Mouse (Mus musculus): ENCODE data around the gene Ndst2.

The Ndst2 gene

DNA sequence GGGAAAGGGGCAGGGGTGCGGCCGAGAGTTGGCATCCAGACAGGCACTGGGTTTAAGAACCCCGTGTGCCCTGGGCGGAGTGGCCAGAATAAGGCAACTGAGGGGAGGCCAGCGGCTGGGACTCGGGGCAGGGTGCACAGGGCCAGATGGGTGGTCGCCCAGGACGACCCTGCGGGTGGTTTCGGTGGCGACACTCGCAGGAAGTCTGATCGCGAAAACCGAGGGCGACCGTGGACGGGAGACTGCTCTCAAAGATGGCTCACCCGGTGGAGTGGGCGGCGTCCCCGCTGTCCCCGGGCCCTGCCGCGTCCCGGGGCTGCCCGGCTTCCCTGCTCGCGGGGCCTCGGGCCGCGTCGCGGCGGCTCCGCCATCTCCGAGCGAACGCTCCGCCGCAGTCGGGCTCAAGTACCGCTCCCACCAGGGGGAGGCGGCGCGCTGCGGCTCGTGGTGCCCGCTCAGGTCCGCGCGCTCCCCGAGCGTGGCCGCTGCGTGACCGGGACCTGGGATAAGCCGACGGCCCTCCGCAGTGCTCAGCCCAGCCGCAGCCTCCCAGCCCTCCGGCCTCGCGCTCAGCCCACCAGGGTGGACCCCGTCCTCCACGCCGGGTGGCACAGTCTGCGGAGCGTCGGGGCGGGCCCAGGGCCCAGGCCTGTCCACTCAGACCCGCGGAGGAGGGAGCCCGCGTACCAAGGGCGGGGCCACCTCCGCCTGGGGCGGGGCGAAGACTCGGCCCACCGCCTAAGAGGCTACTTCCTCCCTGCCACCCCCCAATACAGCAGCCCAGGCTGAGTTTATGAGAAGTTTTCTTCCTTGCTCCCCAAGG is at the start of gene Ndst2:
Ndst2 (minus strand) TSS at position 611 of the 823 bp plus-strand sequence.
- peak; percentile 74 to 84 for DNase-seq (ENCODE audit: low spot score in 2 of 2)

DNA sequence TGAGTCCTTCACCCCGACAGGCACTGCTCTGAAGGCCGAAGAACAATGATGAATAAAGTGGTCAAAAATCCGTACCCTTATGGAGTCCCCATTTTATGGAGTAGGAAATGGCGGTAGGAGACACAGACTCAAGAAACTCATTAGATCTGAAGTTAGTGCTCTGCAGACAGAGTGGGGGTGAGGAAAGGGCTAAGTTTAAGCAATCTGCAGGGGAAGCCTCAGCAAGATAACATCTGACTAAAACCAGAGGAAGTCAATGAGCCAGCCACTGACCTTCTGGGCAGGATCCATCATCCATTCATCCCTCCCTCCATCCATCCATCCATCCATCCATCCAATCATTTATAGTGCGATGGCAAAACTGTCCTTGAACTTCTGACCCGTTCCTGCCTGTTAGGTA is 49.2 kb upstream of the Ndst2 start:
- no peak for DNase-seq (ENCODE audit: low spot score in 2 of 2)

DNA sequence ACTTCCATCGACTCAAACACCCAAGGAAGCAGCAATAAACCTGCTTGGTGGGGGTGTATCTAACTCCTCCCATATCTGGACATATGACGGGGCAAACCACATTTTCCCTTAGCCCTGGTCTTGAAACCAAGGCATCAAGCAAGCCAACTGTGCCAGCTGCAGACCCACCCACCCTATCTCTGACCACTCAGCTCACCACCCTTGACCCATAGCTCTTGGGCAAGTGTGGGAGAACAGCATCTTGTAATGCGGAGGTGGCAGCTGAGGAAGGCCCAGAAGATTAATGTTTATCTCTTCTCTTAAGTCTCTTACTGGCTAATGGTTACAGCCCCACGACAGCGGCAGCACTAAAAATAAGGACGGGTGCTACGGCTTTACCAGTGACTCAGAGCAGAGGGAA is 48.5 kb upstream of the Ndst2 start:
- no peak for DNase-seq (ENCODE audit: low spot score in 2 of 2)

DNA sequence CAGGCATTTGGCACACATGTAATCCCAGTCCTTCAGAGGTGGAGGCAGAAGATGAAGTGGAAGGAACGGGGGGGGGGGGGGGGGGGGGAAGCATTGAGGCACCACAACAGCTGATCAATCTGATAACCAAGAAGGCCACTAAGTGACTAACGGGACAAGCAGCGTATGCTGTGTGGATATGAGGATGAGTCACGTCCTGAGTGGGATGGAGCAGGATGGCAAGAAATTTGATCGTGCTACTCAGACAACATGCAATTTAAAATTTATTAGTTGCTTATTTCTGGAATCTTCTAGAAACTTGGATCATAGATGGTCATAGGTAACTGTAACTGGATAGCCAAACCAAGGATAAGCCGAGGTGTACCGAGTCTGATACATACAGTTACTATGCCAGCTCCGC is 45.9 kb upstream of the Ndst2 start:
- DNase-seq (ENCODE audit: low spot score in 2 of 2), result no peak

DNA sequence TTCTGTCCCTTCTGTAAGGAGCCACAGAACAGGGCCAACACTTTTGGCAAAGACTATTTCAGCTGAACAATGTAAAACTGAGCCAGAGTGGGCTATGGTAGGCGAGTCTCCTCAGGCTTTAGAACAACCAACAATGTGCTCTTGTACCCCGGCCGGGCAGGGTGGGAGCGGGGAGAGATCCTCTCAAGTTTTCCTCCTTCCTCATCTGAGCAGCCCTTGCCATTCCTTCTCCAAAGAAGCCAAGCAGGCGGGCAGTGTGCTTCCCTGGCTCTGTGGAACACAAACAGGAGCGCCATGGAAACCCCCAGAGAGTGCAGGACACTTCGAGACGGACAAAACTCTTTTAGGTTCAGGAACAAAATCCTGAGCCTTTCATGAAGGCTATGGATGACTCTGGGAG is 44.1 kb upstream of the Ndst2 start:
- peak in 1 of 2 experiments; percentile 74 for DNase-seq (ENCODE audit: low spot score in 2 of 2)

DNA sequence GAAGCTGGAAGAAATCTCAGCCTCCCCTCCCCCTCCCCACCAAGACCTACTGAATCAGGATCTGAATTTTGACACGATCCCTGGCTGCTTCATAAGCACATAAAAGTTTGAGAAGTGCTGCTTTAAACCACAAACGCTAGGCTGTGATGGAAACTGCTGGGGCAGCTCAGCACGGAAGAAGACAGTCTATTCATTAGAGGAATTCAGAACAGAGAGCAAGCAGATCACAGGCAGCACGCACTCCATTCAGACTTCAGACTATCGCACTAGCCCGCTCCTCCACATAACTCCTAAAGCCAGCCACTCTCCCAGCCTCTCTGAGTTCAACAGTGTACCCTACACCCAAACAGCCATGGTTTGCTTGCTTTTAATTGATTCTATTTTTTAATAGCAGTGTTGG is 41.3 kb upstream of the Ndst2 start:
- DNase-seq (ENCODE audit: low spot score in 2 of 2), result no peak

DNA sequence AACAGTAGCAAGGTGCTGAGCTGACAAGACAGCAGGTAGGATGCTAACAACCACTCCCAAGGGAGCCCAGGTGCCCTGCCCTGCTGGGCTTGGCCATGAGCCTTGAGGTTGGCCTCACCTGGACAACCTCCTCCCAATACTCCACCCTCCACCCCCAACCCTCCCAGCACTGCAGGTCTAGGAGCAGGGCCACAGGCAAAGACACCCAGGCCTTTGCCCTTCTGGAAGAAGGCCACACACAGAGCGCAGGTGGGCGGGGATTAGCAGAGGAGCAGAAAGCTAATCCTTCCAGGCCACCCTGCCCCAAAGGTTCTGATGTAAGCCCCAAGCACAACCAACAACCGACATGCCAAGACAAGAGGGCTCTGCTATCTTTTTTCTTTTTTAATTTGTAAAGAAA is 39.0 kb upstream of the Ndst2 start:
- DNase-seq (ENCODE audit: low spot score in 2 of 2), result no peak

DNA sequence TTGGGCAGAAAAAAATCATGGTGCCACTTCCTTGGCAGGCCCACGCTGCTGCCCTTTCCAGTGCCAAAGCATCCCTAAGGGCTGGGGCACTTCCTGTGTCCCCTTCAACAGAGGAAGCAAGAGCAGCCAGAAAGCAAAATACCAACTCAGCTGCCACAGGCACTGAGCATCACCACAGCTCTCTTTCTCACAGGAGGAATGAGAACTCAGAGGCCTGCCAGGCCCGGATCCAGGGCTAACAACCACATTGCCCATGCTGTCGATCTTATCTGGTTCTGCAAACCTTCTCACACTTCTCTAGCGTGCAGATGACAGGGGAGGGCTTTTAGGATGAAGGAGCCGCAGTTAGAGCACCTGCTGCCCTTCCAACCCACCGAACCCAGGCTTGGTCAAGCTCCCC is 38.4 kb upstream of the Ndst2 start:
- no peak for DNase-seq (ENCODE audit: low spot score in 2 of 2)

DNA sequence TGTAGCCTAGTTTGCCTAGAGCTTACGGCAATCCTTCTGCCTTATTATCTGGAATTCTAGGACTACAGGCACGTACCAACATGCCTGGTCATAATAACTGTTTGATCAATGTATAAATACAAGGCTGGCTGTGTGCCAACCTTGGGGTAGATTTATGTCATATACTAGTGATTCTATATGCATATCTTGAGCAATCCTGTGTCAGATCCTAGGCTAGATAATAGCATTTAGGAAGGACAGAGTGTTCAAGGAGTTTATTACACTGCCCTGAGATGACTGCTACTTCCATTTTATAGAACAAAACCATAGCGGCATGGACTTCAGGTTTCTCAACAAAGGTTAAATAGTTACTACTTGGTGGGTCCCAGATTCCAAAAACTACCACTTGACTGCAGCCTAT is 37.6 kb upstream of the Ndst2 start:
- no peak for DNase-seq (ENCODE audit: low spot score in 2 of 2)

DNA sequence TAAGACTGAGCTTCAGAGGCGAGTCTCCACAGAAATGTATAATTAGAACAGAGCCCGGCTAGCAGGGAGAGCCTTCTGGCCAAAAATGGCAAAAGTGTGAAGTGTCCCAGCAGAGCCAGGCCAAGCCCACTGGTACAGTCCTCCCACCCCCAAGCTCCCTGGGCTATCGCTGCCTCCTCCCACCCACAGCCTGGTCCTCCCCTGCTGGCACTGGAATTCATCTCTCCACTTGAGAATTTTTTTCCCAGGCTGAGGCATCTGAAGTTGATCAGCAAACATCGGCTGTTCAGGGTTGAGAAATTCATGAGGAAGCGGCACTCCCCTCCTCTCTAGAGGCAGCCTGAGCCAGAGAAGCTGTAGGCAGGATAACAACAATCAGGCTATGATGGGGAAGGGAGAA is 34.2 kb upstream of the Ndst2 start:
- DNase-seq (ENCODE audit: low spot score in 2 of 2), result no peak

DNA sequence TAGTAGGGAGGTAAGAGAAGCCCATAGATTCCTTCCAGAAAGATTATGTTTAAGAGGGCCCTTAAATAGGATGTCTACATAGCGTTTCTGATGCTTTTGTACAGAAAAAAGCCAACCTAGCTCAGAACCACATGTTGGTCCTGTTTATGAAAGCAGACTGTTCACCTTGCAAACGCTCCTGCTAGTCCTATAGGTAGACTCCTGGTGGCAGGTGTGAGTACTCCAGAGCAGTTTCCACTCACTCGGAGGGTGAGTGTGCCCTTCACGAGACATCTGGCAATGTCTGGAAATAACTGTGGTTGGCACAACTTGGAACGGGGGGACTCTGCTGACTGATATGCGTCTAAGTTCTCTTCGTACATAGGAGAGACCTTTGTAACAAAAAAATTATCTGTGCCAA is 33.6 kb upstream of the Ndst2 start:
- no peak for DNase-seq (ENCODE audit: low spot score in 2 of 2)

DNA sequence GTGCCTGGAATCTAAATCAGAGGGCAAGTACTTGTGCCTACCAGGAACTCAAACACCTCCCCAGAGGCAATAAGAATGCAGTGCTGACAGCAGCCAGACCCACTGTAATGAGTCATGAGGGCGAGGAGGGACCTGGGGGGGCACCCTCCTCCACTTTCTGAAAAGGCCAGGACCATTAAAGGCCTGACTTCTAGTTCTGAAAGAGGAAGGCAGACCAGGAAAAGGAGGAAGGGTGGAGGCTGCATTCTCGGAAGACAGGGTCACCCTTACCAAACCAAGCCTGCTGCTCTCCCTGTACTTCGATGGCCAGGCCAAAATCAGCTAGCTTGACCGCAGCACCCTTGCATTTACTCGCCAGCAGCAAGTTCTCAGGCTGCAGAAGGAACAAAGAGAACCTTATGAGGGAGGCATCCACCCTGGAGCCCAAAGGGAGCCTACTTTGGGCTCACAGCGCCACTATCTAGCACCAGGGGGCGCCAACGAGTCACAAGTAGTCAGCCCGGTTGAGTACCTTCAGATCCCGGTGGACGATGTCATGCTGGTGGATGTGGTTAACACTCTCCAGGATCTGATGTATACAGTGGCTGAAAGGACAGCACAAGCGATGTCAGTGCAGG is 31.4 kb upstream of the Ndst2 start:
- DNase-seq (ENCODE audit: low spot score in 2 of 2), result peak; percentile 68 to 81

DNA sequence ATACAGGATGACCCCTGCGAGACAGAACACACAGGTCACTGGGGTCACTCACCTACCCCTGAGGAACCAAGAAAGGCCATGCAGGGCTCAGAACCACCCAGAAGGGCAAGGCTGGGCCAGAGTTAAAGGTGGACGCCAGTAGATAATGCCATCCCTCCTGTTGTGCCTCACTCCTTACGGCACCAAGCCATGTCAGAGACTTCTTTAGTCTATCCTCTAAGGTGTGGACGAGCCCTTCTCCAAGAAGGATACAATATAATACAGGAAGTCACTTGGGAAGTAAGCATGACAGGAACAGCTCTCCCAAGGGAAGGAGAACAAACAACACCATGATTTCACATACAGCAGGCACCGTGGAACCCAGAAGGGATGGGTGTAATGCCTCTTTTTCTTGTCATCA is 30.6 kb upstream of the Ndst2 start:
- no peak for DNase-seq (ENCODE audit: low spot score in 2 of 2)

DNA sequence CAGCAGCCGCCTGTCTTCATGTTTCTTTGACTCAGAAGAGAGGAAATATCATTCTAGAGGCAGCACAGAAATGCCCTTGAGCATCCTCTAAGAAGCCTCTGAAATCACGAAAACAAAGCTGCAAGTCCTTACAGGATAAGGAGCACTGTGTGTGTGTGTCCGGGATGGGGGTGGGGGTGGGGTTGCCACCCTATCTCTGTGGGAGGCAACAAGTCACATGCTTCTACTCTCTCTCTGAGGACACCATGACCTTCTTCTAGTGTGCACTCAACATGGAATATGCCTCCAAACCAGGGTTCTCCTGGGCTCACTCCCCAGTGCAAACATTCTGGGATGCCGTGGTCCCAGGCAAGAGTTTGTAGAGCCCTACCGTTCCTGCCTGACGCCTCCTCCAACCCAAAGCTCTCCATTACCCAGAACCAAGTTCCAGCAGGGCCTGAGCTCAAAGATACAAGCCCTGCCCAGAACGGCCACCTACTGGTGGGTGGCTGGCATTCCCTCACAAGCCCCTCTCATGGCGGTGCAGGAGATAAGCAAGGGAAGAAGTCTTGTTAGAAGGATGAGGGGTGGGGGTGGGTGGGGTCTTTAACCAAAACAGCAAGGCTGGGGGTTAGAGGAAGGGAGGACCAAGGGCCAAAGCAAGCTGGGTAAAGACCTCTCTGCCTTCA is 24.5 kb upstream of the Ndst2 start:
- no peak for DNase-seq (ENCODE audit: low spot score in 2 of 2)

DNA sequence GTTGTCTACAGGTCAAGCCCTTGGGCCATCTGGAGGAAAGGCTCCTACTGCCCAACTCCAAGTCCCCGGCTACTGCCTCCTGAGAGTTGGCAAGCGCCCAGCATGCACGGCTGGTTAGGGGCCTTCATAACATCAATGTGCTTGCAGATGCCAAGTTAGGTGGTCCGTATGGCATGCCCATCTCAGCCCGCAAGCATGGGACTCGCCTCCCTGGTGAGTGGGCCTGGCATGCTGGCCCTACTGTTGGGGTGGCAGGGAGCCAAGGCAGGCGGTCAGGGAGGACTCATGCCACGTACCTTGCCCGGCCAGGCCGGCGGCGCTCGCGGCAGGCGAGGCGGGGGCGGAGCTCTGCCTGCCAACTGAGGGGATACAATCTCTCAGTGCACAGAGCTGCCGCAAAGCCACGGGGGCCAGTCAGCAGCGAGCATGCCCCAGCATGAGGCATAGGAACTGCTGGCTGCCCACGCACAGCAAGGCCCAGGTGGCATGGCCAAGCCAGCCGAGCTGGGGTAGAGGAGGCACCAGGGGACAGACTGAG is 23.1 kb upstream of the Ndst2 start:
- no peak for DNase-seq (ENCODE audit: low spot score in 2 of 2)

DNA sequence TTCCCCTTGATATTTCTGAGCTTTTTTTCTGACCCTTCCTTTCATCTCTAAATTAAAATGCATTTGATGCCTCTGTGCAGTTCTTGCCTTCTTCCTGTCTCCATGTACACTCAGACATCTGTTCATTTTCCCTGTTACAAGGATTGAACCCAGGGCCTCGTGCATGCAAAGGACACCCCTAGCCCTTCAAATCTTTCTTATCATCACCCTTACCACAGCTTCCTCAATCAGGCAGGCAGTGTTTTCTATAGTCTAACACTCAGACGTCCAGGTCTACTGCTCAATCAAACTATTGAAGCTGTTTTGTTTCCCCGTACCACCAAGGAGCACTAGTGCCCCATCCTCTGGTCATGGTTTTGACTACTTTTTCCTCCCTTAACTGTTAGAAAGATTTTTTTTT is 19.4 kb upstream of the Ndst2 start:
- no peak for DNase-seq (ENCODE audit: low spot score in 2 of 2)

DNA sequence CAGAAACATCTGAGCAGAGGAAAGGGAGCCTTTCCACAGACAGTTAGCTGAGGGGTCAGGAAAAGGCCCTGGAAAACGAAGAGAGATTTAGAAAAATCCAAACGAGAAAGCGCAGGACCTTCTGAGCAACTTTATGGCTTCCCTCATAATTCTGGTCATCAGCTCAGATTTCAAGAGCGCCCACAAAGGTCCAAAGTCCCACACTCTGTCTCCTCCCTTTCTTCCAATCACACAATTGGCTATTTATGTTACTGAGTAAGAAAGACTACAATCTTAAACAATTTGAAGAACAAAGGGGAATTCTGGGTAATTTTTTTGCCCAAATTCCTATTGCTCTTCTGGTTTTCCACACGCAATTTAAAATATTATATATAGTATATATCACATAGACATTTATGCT is 16.1 kb upstream of the Ndst2 start:
- DNase-seq (ENCODE audit: low spot score in 2 of 2), result no peak

DNA sequence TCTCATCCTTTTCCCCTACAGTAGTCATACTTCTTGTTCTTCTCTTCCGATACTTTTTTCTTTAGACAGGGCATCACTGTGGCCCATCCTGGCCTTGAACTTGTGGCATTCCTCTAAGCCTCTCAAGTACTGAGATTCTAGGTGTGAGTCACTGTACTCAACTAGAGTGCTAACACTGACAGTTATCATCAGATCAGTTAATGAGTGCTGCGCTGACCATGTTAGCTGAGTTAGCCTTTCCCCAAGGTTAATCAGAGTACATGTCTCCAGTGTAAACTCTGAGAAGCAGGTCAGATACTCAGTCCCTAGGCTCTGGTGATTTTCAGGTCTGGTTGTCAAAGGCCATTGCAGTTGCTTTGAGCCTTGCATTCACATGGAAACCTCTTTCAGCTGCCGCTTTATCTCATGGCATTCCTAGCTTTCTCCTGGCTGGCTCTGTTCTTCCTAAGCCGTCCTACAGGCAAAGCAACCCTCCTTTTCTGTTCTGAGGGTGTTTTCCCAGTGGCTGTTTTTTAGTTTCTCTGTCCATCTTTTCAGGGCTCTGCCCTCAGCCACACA is 15.2 kb upstream of the Ndst2 start:
- no peak for DNase-seq (ENCODE audit: low spot score in 2 of 2)

DNA sequence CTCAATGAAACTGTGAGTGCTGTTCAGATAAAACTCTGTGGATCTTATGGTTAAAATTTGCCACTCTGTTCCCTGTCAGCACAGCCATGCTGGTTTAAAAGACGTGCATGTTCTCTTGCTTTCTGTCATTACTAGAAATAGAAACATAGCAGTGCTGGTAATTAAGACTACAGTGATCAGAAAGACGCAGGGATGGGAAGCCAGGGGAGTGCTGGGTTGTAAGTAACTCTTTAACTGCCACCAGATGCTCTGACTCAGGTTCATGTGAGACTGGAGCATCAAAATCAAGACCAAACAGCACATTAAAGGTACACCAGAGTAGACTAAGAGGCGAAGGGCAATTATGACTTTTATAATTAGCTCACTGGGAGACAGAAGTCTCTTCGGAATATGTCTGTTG is 14.0 kb upstream of the Ndst2 start:
- no peak for DNase-seq (ENCODE audit: low spot score in 2 of 2)

DNA sequence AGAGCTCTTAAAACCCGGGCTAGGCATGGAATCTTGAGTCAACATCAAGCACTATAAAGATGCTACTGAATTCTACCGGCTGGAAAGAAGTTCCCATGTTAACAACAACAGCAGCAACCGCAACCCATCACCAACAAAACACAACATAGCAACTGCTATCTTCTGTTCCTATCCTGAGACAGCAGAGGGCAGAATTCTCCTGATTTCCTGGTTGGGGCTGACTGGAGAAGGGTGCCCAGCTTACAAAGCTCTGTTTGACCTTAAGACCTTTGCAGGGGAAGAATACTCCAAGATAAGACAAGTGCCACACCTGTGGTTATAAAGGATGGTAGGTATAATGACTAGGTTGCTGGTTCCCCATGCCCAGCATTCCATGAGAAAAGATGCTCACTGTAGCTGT is 12.6 kb upstream of the Ndst2 start:
- DNase-seq (ENCODE audit: low spot score in 2 of 2), result no peak

DNA sequence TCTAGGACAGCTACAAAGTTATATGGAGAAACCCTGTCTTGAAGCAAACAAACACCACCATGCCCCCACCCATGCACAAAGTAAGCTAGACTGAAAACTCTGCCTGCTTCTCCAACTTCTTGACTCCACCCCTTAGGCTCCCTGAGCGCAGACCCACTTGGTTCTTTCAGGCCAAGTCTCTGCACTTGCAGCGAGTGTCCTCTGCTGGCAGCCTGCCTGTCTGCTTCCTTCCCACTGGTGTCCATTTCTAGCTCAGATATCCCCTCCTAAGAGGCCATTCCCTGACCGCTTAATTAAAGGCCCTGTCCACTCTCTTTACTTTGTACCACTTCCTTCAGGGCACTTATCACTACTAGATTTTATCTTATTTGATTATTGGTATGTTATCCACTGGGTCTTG is 9.3 kb upstream of the Ndst2 start:
- DNase-seq (ENCODE audit: low spot score in 2 of 2), result no peak

DNA sequence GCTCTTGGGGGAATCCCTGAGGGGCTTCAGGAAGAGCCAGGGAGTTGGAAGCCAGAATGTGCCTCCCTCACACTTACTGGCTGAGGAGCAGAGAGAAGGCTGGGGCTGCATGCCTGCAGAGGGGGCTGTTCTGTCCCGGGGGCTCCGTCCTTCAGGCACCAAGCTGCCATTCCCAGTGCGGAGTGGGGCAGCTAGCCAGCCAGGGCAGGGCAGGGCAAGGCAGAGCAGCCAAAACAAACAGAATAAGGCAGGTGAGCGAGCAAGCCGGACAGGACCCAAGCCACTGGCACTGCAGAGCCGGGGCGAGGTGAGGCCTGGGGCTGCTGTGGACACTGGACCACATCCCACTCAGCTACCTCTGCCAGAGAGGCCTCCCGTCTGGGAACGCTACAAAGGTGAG is 6.9 kb upstream of the Ndst2 start:
- no peak for DNase-seq (ENCODE audit: low spot score in 2 of 2)

DNA sequence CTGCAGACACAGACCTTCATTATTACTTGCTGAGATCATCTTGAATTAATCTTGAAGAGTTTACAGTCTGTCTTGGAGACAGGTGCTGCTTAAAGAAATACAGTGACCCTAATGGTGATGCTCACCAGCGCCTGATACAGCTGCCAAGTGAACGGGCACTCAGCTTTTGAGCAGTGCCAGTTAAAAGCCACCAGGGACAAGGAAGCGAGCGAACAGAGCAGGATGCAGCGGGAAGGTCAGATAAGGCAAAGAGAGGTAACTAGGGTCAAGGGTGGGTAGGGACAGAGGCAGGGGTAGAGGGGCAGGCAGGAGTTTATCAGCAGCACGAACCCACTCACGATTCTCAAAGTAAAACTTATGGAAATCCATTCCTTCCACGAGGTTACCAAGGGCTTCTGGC is 4.1 kb upstream of the Ndst2 start:
- DNase-seq (ENCODE audit: low spot score in 2 of 2), result no peak
